Mouse (Mus musculus) lung, postnatal 14 days (tissue): ENCODE measurements around the gene Ptpro.
A peak's percentile ranks its signal among the peaks of the same experiment; 100 is the strongest.
"Not testable (repeated sequence)": the region's sequence is repeated elsewhere in the genome, so short reads cannot be mapped to it uniquely, and the experiment has no call there.

Experiments used
- DNase-seq: peaks from one replicate; pipeline ENCODE4 v3.0.0; 2021

The Ptpro gene

DNA sequence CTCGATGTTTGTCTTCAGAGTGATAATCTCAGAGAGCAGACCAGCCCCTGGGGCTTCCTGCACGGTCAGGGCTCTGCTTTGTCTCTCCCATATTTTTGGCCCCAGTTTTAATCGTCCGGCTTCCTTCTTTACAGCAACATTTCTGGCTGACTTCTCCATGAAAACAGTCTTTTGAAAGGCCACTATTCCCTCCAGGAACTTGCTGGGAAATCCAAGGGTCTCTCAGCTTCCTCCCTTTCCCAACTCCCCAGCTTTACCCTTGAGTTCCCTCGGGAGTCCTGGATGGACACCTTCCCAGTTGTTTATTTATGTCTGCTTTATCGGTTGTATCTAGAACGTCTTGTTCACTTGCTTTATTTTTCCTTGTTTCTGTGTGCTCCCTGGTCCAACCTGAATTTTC lies 205.1 kb downstream of the Ptpro start:
- DNase-seq: no peak

GRCm38 (mm10) chr6:137458136-137458535 lies 206.0 kb downstream of the Ptpro start:
- DNase-seq: no peak

- no peak for DNase-seq
Measured at GRCm38 (mm10) chr6:137463771-137464170, 211.7 kb downstream of the Ptpro start.

GRCm38 (mm10) chr6:137465253-137465652 lies 213.1 kb downstream of the Ptpro start:
- DNase-seq: peak; percentile 58

DNA sequence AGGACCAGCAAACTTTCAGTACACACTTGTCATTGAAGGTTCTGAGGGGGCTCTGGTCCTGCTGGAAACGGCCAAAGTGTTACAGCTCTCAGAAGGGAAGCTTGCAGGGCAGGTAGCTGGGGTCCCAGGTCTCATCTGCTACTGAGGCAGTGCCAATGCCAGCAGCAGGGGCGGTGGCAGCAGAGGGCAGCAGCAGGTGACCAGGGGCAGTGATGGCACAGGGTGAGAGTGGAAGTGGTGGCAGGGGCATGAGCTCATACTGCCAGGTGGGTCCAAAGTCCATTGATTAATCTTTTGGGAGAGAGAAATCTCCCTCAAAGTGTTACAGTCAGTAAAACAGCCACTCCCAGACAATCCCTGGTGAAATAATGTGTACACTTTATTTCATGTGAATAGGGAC lies 214.1 kb downstream of the Ptpro start:
- DNase-seq: no peak

- DNase-seq: no peak
Measured at GRCm38 (mm10) chr6:137467696-137468095, 215.6 kb downstream of the Ptpro start.

DNA sequence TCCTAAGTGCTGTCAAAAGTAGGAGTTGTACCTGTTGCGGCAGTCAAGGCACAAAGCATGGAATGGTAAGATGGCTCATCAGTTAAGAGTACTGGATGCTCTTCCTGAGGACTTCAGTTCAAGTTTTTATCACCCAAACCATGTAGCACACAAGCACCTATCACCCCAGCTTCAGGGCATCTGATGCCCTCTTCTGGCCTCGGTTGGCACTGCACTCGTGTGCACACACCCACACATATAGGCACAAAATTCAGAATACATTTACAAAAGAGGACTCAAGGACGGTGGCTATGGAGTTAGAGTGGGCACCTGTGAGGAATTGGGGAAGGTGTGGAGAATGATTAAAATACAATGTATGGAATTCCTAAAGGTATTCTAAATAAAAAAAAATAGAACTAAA lies 217.4 kb downstream of the Ptpro start:
- no peak for DNase-seq

DNA sequence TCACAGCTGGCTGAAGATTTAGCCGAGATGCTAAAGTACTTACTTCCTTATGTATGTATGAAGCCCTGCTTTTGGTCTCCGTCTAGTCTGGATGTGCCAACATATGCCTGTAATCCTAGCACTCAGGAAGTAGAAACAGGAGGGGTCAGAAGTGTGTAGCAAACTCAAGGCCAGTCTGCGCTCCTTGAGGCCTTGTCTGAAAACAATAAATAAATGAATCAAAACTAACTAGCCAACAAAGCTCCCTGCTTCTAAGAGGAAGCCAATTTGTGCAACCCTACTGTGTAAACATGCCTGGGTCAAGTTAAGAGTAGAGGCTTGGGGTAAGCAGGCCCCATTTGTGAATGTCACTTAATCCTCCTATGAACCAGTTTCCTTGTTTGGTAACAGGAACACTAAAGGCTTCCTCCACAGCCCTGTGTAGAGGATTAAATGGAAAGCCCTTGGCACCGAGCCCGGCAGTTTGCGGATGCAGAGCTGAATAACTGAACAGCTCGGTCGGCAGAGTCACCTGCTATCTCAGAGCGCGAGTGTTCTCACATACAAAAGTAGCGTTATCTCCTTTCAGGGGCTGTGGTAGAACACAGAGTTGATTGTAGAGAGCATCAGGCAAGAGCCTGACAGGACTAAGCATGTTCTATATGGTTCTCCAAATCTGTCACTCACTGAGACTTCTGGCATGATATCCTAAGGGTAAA lies 218.9 kb downstream of the Ptpro start:
- DNase-seq: peak; percentile 85

DNA sequence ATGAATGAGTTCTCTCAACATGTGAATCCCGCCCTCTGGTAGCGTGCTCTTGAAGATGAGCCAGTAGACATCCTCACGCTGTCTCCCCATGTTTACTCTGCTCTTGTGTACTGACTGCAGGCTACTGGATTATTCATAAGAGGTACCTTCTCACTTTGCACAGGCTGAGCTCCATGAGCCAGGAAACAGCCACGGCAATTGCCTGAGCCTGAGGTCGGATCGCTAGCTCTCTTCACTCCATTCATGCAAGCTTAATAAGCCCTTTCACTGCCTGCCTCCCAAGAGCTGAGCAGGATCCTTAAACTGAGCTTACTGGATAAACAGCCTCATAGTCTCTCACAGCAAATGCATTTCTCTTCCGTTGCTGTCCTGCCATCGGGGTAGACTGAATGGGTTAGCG lies 220.0 kb downstream of the Ptpro start:
- DNase-seq: no peak

DNA sequence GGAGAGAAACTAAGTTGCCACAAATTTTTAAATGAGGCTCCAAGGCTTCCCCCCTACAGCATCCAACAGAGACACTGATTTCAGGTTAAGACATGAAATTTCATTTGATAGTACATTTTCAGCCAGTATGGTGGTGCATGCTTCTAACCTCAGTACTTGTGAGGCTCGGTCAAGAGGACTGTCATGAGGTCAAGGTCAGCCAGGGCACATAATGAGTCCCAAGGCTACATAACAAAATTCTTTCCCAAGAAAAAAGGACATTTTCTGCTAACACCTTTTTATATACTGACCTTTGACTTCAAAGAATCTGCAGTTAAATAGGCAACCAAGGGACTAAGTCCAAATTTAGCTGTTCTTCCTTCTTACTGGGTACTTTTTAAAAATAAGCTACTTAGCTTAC lies 221.3 kb downstream of the Ptpro start:
- no peak for DNase-seq

- not testable (repeated sequence) for DNase-seq
Measured at GRCm38 (mm10) chr6:137475695-137476094, 223.6 kb downstream of the Ptpro start.

DNA sequence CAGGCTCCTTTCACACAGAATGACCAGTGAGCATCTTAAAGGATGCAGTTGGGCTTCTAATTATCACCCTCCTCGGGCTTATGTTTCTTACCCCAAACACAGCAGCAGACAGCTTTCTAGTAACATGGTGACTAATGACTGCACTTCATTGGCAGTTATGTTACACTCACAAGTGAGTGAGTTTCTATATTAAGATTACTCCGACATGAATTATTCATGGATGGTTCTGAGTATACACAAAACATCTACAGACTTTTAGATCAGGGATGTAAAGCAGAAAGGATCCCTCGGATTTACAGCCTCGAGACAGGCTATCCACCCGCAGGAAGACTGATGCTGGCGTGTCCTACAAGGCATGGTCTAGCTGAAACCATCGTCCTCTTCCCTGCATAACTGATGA lies 230.8 kb downstream of the Ptpro start:
- no peak for DNase-seq

GRCm38 (mm10) chr6:137487443-137487842 lies 235.3 kb downstream of the Ptpro start:
- peak; percentile 65 for DNase-seq

DNA sequence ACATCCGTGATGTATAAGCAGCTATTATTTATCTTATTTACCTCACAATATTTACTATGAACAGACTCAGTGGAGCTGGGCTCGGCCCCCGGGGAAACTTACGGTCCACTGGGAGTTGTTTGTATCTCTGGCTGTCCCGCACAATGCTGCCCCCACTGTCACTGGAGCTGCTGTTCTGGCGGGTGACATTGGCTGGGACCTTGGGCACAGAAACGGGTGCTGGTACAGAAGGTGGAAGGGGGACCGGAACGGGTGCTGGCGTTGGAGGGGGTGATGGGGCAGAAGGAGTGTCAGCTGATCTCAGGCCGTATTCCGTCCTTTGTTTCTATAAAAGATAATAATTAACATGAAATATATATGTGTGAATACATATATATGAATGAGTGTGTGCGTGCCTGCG lies 238.0 kb downstream of the Ptpro start:
- no peak for DNase-seq

DNA sequence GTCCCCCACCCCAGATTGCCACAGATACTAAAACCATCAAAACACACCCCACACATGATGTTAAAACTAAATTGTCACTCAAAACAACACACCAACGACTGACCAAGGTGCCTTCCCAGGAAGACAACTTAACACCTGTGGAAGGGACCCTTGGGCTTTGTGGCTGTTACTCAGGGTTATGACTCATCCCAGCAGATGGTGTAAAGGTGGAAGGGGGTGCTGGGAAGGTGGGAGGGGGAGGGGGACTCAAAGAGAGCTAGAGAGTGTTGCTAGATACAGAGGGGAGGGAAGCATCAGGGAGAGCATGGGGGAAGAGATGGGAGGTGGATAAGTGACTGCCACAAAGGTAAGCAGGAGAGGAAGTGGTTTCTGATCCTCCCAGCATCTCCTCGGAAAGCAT lies 239.5 kb downstream of the Ptpro start:
- DNase-seq: no peak

DNA sequence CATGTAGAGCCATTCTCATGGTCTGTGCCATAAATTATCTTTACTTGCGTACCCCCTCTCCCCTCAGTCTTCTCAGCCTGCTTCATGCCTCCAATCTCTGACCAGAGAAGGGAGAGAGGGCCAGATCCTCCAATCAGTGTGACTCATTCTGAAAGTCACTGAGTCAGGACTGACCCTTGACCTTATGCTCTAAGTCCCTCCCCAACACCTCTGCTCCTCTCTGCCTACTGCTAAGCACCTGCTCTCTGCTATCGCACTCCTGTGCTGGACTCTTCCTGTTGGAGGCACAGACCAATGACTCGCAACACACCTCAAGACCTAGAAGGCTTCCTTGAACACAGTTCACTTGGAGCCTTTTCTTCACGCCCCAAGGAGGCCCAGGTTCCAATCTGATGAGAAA lies 240.5 kb downstream of the Ptpro start:
- DNase-seq: no peak

DNA sequence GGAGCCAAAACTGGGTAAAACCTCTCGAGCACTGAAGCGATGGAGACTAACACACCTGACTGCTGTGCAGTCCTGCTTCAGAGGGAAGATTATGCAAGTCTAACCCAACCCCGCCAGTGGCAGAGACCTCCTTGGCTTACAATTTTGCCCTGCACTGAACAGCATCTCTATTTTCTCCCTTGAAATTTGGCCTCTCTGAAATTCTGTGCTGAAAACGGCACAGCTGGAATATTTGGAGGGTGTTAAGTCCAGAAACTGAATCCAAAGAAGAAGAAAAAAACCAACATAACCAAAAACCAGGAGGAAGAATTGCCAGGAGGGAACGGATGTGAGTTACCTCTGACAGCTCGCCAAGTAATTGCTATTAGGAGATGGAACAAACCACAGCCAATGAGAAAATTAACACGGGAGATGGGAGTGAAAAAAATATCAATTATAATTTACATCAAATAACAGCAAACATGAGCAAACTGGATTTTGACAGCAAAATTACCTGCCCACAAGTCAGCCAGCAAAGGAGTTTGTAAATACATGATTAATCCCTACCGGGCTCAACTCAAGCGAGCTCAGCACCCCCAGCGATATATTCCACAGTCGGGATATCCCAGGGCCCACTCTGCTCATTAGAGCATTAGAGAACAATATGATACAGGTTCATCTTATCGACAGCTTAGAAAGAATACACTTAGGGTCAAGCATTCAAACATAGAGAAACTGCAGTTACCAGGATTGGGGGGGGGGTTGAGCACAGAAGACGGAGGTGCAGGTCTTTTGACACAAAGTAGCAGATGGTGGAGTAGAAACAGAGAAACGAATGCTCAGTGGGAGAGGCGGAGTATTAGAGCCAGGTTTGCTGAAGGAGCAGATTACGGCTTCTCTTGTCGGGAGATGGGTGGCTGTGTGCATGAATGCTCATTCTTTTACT lies 241.4 kb downstream of the Ptpro start:
- DNase-seq: no peak

DNA sequence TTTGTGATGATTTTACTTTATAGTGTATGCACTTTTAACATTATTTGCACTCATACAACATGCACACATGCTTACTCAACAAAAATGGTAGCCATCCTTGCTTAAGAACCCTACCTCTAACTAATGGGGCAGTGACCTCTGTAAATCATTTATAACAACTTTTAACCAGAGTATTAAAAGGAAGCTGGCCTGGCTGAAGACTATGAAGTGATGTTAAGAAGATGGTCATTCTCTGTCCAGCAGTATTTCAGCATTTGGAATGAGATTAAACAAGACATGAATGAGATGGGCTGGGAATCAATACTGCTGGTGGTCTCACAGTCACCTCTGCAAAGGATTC lies 242.0 kb downstream of the Ptpro start:
- DNase-seq: no peak

DNA sequence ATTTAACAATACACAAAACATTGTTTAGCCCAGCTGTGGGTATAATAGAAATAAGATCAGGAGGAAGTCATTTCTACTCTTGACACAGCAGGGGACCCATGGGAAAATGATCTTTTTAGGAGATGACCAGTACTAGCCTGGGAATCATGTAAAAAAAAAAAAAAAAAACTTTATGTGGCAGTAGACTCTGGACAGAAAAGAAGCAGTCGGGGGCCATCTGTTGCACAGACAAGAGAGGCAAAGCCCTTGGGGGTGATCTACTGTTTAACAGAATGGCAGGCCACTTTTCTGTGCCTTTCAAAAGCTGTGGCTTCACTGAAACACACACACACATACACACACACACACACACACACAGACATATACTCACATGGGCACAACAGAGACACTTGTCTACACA lies 242.7 kb downstream of the Ptpro start:
- no peak for DNase-seq

DNA sequence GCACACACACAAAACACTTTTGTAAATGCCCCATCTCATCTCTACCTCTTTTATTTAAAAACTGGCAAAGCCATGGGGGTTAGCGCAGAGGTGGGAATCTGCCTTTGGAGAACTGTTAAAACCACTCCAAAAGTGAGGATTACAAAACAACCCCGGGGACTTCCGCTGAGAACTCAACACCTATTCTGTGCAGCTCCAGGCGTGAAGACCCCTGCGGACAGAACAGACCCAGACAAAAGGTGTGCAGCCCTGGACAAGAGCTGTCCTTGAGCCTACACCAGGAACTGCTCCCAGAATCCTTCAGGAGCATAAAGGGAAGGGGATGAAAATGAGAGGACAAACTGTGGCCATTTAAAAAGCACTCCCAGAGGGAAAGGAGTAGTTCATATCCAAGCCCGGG lies 243.1 kb downstream of the Ptpro start:
- DNase-seq: no peak

GRCm38 (mm10) chr6:137496562-137496961 lies 244.4 kb downstream of the Ptpro start:
- DNase-seq: no peak

DNA sequence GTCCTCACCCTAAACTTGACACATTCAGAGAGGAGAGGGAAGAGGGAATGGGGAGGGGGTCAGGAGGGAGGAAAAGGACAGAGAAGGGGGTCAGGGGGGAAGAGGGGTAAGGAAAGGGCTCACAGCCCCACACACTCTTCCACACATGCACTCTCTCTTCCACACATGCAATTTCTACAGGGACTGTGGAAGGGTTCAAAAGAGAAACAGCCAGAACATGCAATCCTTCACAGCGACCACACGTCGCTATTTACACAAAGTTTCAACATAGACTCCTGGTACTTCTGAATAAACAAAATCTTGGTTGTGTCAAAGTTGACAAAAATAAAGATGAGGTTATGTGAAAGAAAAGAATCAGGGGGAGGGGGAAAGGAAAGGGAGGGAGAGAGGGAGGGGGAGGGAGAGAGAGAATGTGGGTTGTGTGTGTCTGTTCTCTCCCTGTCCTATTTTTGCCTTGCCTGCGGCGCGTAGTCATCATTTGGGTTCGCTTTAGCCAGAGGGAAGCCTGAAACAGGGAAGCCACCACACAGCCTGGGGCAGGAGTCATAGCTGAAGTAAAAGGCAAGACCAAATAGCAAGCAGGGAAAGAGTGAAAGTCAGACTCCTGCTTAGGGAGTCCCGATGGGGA lies 245.2 kb downstream of the Ptpro start:
- DNase-seq: no peak

GRCm38 (mm10) chr6:137498781-137499180 lies 246.7 kb downstream of the Ptpro start:
- no peak for DNase-seq

GRCm38 (mm10) chr6:137503009-137503408 lies 250.9 kb downstream of the Ptpro start:
- no peak for DNase-seq
